Mouse (Mus musculus) layer of hippocampus, adult 9-10 months (tissue): Measurements from ENCODE around the gene Ahcy.
A peak's percentile ranks its signal among the peaks of the same experiment; 100 is the strongest.
"Not testable (repeated sequence)": the region's sequence is repeated elsewhere in the genome, so short reads cannot be mapped to it uniquely, and the experiment has no call there.

Source experiments
- DNase-seq: peaks from one replicate; pipeline ENCODE4 v3.0.0; 2022; ENCODE audit warnings: low spot score

The Ahcy gene

GRCm38 (mm10) chr2:155019673-155020072, 54.6 kb downstream of the Ahcy start:
- peak; percentile 83 for DNase-seq

GRCm38 (mm10) chr2:155018762-155019641, 55.3 kb downstream of the Ahcy start:
- DNase-seq: no peak

- DNase-seq: not testable (repeated sequence)
Observed at GRCm38 (mm10) chr2:155018251-155018755, 56.0 kb downstream of the Ahcy start, which contains the start of gene Gm14226. Gene Gm14226 (plus strand): TSS chr2:155018266.

- not testable (repeated sequence) for DNase-seq
Observed at GRCm38 (mm10) chr2:155016751-155017150, 57.5 kb downstream of the Ahcy start.

GRCm38 (mm10) chr2:155012991-155013390, 61.3 kb downstream of the Ahcy start:
- no peak for DNase-seq

- DNase-seq: no peak
Observed at GRCm38 (mm10) chr2:155011086-155011656, 63.1 kb downstream of the Ahcy start.
